15 mouse cellular contexts compared by ENCODE assay signal in genomic region chr15:95410213-95410843, GRCm38 (mm10).
"Had no signal": no experiment of that assay in that cellular context is flagged by ENCODE, and none has a peak within 500 bp of the region (broad histone marks: within the 10 kb centered on the region; RNA-seq: fewer than 3 reads in every experiment).

No protein-coding gene starts in this region.

- H3K36me3 ChIP-seq: liver, embryonic 13.5 days; midbrain, embryonic 12.5 days; stomach, embryonic 15.5 days had no signal

- H3K27me3 ChIP-seq: liver, embryonic 13.5 days; midbrain, embryonic 12.5 days; stomach, embryonic 15.5 days had no signal

- H3K27ac ChIP-seq: kidney, postnatal 0 days; left cerebral cortex, adult 2 months; liver, embryonic 13.5 days; midbrain, embryonic 12.5 days; stomach, embryonic 15.5 days had no signal

- H3K4me2 ChIP-seq: liver, embryonic 13.5 days; midbrain, embryonic 12.5 days; stomach, embryonic 15.5 days had no signal

- DNase-seq: kidney, adult 2 months; kidney, postnatal 25 days; layer of hippocampus, postnatal 36 days; liver, embryonic 13.5 days; lung, adult 2 months; lung, postnatal 14 days; lung, postnatal 4 days; right cerebral cortex, postnatal 25 days; spleen, adult 18-20 months; thymus, postnatal 25 days had no signal

- H3K9me3 ChIP-seq: midbrain, embryonic 12.5 days; stomach, embryonic 15.5 days had no signal

- ATAC-seq: intestine, postnatal 0 days had no signal

- H3K9ac ChIP-seq: liver, embryonic 13.5 days; midbrain, embryonic 12.5 days; stomach, embryonic 15.5 days had no signal

- H3K4me3 ChIP-seq: left cerebral cortex, adult 2 months; liver, embryonic 13.5 days; midbrain, embryonic 12.5 days; stomach, embryonic 15.5 days had no signal

- H3K4me1 ChIP-seq: liver, embryonic 13.5 days; midbrain, embryonic 12.5 days; stomach, embryonic 15.5 days had no signal
